Mouse (Mus musculus) spleen, adult 2 months (tissue): Measurements from ENCODE around the gene Pik3cg. TPM values are rescaled to one million over a fixed set of nuclear protein-coding genes. Genes with fewer than 3 reads are reported as not detected.
A peak's percentile ranks its signal among the peaks of the same experiment; 100 is the strongest.
"Not testable (repeated sequence)": the region's sequence is repeated elsewhere in the genome, so short reads cannot be mapped to it uniquely, and the experiment has no call there.

Source experiments
- DNase-seq, 2 experiments: peaks; one replicate each; pipeline versions ENCODE4 v3.0.0 to v3.0.0-alpha.2; 2012 to 2021; ENCODE audit warnings: low spot score in 2 of 2, low read depth in 1 of 2
- H3K27ac ChIP-seq: fragments of 200-500 bp; 2 replicates; pipeline ENCODE4 v1.5.1; 2012; ENCODE audit warnings: low read length, inconsistent platforms; ENCODE audit not compliant: insufficient read depth
- H3K27me3 ChIP-seq: fragments of 200-500 bp; 2 replicates; pipeline ENCODE4 v1.6.1; 2012; ENCODE audit warnings: mild to moderate bottlenecking, moderate library complexity, low read length, inconsistent platforms; ENCODE audit not compliant: control insufficient read depth, insufficient read depth
- H3K36me3 ChIP-seq: fragments of 200-500 bp; 2 replicates; pipeline ENCODE4 v1.6.1; 2012; ENCODE audit warnings: mild to moderate bottlenecking, low read length, inconsistent platforms; ENCODE audit not compliant: control insufficient read depth, insufficient read depth
- H3K4me1 ChIP-seq: fragments of 200-500 bp; 2 replicates; pipeline ENCODE4 v1.6.1; 2011; ENCODE audit warnings: inconsistent platforms; ENCODE audit not compliant: control insufficient read depth, insufficient read depth, insufficient read length
- H3K4me3 ChIP-seq: fragments of 200-500 bp; 2 replicates; pipeline ENCODE4 v1.5.1; 2011; ENCODE audit warnings: mild to moderate bottlenecking, inconsistent platforms; ENCODE audit not compliant: insufficient read depth, insufficient read length; ENCODE audit errors: extremely low read depth
- CTCF ChIP-seq: fragments of 200-500 bp; IDR thresholded peaks from 2 replicates; pipeline ENCODE4 v1.5.1; 2011; ENCODE audit warnings: mild to moderate bottlenecking, inconsistent platforms; ENCODE audit not compliant: insufficient read depth, insufficient read length, insufficient replicate concordance; ENCODE audit errors: extremely low read depth
- POLR2A ChIP-seq: fragments of 200-500 bp; IDR thresholded peaks from 2 replicates; pipeline ENCODE4 v1.6.1; 2011; ENCODE audit warnings: low read depth, low read length, inconsistent platforms
- WGBS: fragments of 180-500 bp; shearing (Covaris S2); methylation state at CpG from one replicate; pipeline ENCODE4 v1.1.7; 2018; 5-methylcytosine and 5-hydroxymethylcytosine counted together
- polyA plus RNA-seq: library from polyadenylated mRNA; depleted of rRNA; stranded (reverse); fragments of >200 nt; gene quantifications from 2 replicates; pipeline ENCODE4 v1.2.3, GENCODE M21; 2012; rRNA removed

The Pik3cg gene
- 14.3 and 19.5 TPM in 2 replicates for polyA plus RNA-seq

- no peaks in the 10 kb centered on the region for H3K27me3 ChIP-seq
- 2% methylated on average over 22 of the region's 22 CpGs for WGBS
- H3K4me3 ChIP-seq, result peak within 1 kb of the TSS; percentile 62
- TF ChIP-seq POLR2A, result no peak
- TF ChIP-seq CTCF, result no peak
- peaks cover 27% of the 10 kb centered on the region for H3K4me1 ChIP-seq
- DNase-seq, result peak; percentile 27 to 63
- peak within 1 kb of the TSS; percentile 82 for H3K27ac ChIP-seq
- peaks cover 12% of the 10 kb centered on the region for H3K36me3 ChIP-seq
Measured at GRCm38 (mm10) chr12:32207948-32208891, at the start of gene Pik3cg. Pik3cg (minus strand) TSS chr12:32208659.

- H3K4me3 ChIP-seq, result no peak overlapping the region
- no peak for TF ChIP-seq POLR2A
- TF ChIP-seq CTCF, result no peak
- no peaks in the 10 kb centered on the region for H3K4me1 ChIP-seq
- no peak overlapping the region for H3K27ac ChIP-seq
- WGBS, result 92% methylated on average over 2 of the region's 2 CpGs
- H3K36me3 ChIP-seq, result no peaks in the 10 kb centered on the region
- DNase-seq, result no peak
- H3K27me3 ChIP-seq, result no peaks in the 10 kb centered on the region
Measured at GRCm38 (mm10) chr12:32248483-32248882, 40.0 kb upstream of the Pik3cg start.

GRCm38 (mm10) chr12:32245566-32246233, 37.2 kb upstream of the Pik3cg start:
- WGBS, result 78% methylated on average over 5 of the region's 5 CpGs
- Histone ChIP-seq H3K27ac (no peak overlapping the region), H3K36me3 (no peaks in the 10 kb centered on the region), H3K4me1 (no peaks in the 10 kb centered on the region), H3K4me3 (no peak overlapping the region), H3K27me3 (no peaks in the 10 kb centered on the region)
- DNase-seq, result peak; percentile 30 to 57
- TF ChIP-seq POLR2A (no peak), CTCF (no peak)

GRCm38 (mm10) chr12:32243586-32243985, 35.1 kb upstream of the Pik3cg start:
- H3K27me3 ChIP-seq, result no peaks in the 10 kb centered on the region
- no peak overlapping the region for H3K27ac ChIP-seq
- H3K4me1 ChIP-seq, result no peaks in the 10 kb centered on the region
- WGBS, result 90% methylated on average over 1 of the region's 1 CpGs
- TF ChIP-seq POLR2A (no peak), CTCF (no peak)
- H3K36me3 ChIP-seq, result no peaks in the 10 kb centered on the region
- no peak overlapping the region for H3K4me3 ChIP-seq
- no peak for DNase-seq

- not testable (repeated sequence) for H3K36me3 ChIP-seq, H3K27ac ChIP-seq, H3K27me3 ChIP-seq, H3K4me3 ChIP-seq, DNase-seq, H3K4me1 ChIP-seq
- 85% methylated on average over 3 of the region's 3 CpGs for WGBS
Measured at GRCm38 (mm10) chr12:32239134-32239533, 30.7 kb upstream of the Pik3cg start.

- 79% methylated on average over 5 of the region's 5 CpGs for WGBS
Measured at GRCm38 (mm10) chr12:32238433-32238832, 30.0 kb upstream of the Pik3cg start.

More at GRCm38 (mm10) chr12:32238433-32238832, 30.0 kb upstream of the Pik3cg start:
- no peak for DNase-seq
- Histone ChIP-seq H3K27me3 (no peaks in the 10 kb centered on the region), H3K4me1 (no peaks in the 10 kb centered on the region), H3K27ac (no peak overlapping the region), H3K36me3 (no peaks in the 10 kb centered on the region), H3K4me3 (no peak overlapping the region)
- TF ChIP-seq CTCF (no peak), POLR2A (no peak)
